Mouse (Mus musculus) liver, adult (tissue): ENCODE results near the gene As3mt.

Source experiments
- GATA4 ChIP-seq: IDR thresholded peaks from 2 replicates; pipeline ENCODE4 v1.6.1; 2014; ENCODE audit warnings: mild to moderate bottlenecking, low read length; ENCODE audit not compliant: insufficient replicate concordance

Gene As3mt

GRCm38 (mm10) chr19:46690387-46690786 lies 16.9 kb upstream of the As3mt start:
- no peak for TF ChIP-seq GATA4

GRCm38 (mm10) chr19:46691078-46691477 lies 16.2 kb upstream of the As3mt start:
- no peak for TF ChIP-seq GATA4

- TF ChIP-seq GATA4, result no peak
These were observed 14.1 kb upstream of the As3mt start for GRCm38 (mm10) chr19:46693146-46693545.

GRCm38 (mm10) chr19:46696482-46696881 lies 10.8 kb upstream of the As3mt start:
- no peak for TF ChIP-seq GATA4

GRCm38 (mm10) chr19:46696943-46697342 lies 10.3 kb upstream of the As3mt start:
- no peak for TF ChIP-seq GATA4

- TF ChIP-seq GATA4, result no peak
These were observed 9.3 kb upstream of the As3mt start for GRCm38 (mm10) chr19:46697840-46698517.

- TF ChIP-seq GATA4, result no peak
These were observed 8.2 kb upstream of the As3mt start for GRCm38 (mm10) chr19:46699011-46699481.

GRCm38 (mm10) chr19:46701156-46701555 lies 6.1 kb upstream of the As3mt start:
- TF ChIP-seq GATA4, result no peak

- TF ChIP-seq GATA4, result no peak
These were observed 1.3 kb upstream of the As3mt start for GRCm38 (mm10) chr19:46705779-46706495.

GRCm38 (mm10) chr19:46706540-46707295 lies 540 bp upstream of the As3mt start:
- no peak for TF ChIP-seq GATA4

- TF ChIP-seq GATA4, result no peak
These were observed 3.4 kb downstream of the As3mt start for GRCm38 (mm10) chr19:46710614-46711013.

- no peak for TF ChIP-seq GATA4
These were observed 7.0 kb downstream of the As3mt start for GRCm38 (mm10) chr19:46714234-46714633.

GRCm38 (mm10) chr19:46715016-46715415 lies 7.8 kb downstream of the As3mt start:
- TF ChIP-seq GATA4, result no peak

- no peak for TF ChIP-seq GATA4
These were observed 10.9 kb downstream of the As3mt start for GRCm38 (mm10) chr19:46718150-46718549.

- no peak for TF ChIP-seq GATA4
These were observed 17.2 kb downstream of the As3mt start for GRCm38 (mm10) chr19:46724411-46724810.

GRCm38 (mm10) chr19:46726142-46726541 lies 18.9 kb downstream of the As3mt start:
- no peak for TF ChIP-seq GATA4
